Mouse (Mus musculus) lung, adult 2 months (tissue): ENCODE measurements at regions not wholly inside any gene's neighbourhood (a gene's known extent, or its start where the extent isn't known, plus 50 kb on each side); places are given as distances from the start of the nearest gene placed in this dataset.

Experiments
- CTCF ChIP-seq: fragments of 200-500 bp; IDR thresholded peaks from 2 replicates; pipeline ENCODE4 v1.5.1; 2011; ENCODE audit warnings: mild to moderate bottlenecking, low read length, control low read depth; ENCODE audit not compliant: insufficient read depth
- POLR2A ChIP-seq: fragments of 200-500 bp; IDR thresholded peaks from 2 replicates; pipeline ENCODE4 v1.6.1; 2011; ENCODE audit warnings: low read depth, mild to moderate bottlenecking, control low read depth, low read length, borderline replicate concordance; ENCODE audit errors: extremely low read depth

DNA sequence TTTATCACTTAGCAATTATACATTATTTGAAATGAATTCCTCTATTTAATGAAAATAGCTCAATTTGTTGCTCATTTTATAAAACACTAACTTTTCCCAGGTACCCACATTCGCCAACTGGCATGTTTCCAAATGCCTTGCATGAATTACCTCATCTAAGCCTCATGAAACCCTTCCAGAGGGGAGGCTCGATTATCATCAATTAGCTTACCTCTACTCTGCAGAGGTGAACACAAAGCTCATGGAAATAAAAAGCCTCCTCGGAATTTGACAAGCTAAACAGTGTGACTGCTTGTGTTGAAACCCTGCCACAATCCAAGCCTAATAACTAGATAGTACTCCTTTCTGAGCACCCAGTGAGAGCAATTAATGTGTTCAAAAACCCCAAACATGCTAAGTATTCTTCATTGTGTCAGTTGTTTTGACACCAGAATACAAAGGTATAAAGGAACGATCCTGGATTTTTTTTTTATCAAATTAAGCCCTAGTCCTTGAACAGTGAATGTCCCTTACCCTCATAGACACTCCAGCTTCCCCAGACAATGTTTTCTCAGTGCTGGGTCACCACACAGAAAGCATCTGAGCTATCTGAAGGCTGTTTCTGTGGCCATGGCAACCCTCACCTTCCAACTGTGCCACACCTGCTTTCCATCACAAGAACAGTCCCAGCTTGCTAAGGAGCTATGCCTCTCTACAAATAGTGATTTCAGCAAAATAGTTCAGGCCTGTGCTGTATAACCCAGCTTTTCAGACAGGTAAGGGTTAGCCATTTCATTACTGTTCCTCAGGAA is 530.4 kb downstream of the Rapgef2 start:
- TF ChIP-seq POLR2A (no peak), CTCF (no peak)
